Mouse (Mus musculus): ENCODE results near the gene Pnpla2.
"Not testable (repeated sequence)": the region's sequence is repeated elsewhere in the genome, so short reads cannot be mapped to it uniquely, and the experiment has no call there.

Gene Pnpla2

DNA sequence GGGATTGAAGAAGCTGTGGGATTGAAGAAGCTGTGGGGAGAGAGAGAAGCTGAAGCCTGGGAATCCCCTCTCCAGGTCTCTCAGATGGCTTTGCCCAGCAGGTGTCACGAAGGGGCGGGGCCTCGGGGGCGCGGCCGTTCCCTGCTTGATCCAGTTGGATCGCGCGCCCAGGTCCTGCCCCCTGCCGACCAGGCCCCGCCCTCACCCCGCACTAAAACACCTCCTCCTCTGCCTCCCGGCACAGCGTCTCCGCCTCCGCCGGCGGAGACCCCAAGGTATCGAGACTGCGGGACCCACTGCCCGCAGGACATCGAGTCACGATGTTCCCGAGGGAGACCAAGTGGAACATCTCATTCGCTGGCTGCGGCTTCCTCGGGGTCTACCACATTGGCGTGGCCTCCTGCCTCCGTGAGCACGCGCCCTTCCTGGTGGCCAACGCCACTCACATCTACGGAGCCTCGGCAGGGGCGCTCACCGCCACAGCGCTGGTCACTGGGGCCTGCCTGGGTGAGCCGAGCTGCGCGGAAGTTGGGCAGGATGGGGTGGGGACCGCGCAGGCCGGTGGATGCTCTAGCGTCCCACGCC is at the start of gene Pnpla2:
Gene Pnpla2 (plus strand): TSS at position 232 of the 585 bp plus-strand sequence.
- DNase-seq (ENCODE audit: low spot score in 2 of 2), result peak; percentile 94 to 96

DNA sequence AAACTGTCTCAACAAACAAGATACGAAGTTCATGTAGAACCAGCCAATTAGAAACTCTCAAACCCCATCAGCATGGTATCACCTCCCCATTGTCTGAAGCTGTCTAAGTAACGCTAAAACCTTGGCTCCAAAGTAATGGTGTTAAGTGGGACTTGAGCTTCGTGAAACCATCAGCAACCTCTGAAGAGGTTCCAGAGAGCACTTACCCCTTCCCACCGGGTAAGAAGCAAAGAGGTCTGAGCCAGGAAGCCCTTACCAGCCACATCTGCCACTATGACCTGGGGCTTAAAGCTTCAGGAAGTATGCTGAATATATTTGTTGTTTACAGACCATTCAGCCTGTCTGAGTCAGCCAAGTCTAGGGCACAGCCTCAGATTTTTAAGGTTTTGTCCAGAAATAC is 49.5 kb upstream of the Pnpla2 start:
- DNase-seq (ENCODE audit: low spot score in 2 of 2), result no peak

DNA sequence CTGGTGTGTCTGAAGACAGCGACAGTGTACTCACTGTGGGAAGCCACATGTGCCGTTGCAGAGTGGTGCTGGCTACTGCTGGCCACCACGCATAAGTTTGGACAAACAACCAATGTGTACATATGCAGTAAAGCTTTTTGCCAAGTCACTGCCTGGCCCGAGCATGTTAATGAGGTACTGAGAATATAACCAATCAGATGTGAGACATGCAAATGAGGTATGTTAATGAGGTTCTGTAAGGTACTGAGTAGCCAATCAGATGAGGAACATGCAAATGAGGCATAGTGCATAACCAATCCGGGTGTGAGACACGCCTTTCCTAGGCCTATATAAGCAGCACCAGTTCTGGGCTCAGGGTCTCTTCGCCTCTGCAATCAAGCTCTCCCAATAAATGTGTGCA is 47.3 kb upstream of the Pnpla2 start:
- DNase-seq (ENCODE audit: low spot score in 2 of 2), result not testable (repeated sequence)

DNA sequence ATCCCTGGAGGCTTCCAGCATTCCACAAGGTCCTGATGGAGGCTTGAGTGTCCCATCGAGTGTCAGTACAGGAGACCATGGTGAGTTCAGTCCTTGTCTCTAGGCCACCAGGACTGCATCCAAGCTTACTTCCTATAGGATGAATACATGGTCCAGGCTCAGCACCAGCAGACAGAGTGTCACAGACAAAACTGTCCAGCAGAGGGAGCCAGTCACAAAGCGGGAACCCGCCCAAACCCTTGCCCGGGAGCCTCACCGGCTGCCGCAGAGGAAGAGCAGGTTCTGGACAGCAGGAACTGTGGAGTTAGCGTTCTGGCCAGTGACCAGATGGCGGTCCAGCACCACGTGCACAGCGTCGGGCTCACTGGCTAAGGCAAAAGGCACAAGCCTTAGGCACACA is 46.2 kb upstream of the Pnpla2 start:
- peak; percentile 71 to 76 for DNase-seq (ENCODE audit: low spot score in 2 of 2)

DNA sequence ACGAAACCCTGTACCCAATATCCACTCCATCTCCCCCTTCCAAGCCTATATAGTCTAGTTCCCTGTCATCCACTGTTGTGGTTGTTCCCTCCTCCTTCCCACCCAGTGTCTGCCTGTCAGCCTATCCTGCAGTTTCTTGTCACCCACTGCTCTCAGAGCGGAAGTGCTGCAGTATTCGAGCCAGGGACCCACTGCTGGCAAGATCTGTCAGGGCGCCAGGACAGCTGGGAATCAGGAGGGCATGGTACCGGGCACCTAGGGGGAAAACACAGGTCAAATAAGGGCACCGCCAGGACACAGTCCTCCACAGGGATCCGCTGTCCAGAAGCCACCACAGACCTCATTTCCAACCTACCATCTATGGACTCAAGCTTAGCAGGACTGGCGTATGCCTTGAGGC is 44.4 kb upstream of the Pnpla2 start:
- DNase-seq (ENCODE audit: low spot score in 2 of 2), result no peak

DNA sequence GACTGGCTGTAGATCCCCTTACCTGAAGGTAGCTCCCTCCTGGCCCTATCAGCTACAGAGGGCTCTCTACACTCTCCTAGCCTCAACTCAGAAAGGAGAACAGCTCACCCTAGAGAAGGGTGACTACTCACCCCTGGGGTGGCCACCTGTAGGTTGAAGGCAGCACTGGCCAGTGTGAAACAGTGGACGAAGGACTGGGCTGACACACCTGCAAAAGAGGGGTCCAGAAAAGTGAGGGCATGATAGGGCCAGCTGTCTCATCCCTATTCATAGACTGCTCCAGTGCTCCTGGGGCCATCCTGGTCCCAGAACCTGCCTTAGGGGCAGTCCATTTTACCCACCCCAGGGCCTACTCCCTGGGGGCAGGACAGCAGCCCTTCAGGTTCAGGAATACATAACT is 43.3 kb upstream of the Pnpla2 start:
- DNase-seq (ENCODE audit: low spot score in 2 of 2), result no peak

DNA sequence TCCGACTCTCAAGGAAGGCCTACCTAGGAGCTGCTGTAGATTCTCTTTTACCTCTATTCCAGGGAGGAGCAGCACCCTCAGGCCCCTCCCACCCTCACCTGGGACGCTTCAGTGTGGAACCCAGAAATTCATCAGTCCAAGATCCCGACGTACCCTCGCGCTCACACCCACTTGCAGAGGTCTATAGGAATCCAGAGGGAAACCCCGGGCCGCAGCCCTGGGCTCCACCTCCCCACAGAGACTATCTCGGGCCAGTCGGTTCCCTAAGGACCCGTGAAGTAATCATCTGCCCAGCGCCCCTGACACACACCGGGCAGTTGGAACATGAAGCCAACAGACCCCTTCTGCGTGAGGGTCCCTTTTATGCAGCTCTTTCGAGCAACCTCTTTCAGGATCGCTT is 41.7 kb upstream of the Pnpla2 start:
- no peak for DNase-seq (ENCODE audit: low spot score in 2 of 2)

DNA sequence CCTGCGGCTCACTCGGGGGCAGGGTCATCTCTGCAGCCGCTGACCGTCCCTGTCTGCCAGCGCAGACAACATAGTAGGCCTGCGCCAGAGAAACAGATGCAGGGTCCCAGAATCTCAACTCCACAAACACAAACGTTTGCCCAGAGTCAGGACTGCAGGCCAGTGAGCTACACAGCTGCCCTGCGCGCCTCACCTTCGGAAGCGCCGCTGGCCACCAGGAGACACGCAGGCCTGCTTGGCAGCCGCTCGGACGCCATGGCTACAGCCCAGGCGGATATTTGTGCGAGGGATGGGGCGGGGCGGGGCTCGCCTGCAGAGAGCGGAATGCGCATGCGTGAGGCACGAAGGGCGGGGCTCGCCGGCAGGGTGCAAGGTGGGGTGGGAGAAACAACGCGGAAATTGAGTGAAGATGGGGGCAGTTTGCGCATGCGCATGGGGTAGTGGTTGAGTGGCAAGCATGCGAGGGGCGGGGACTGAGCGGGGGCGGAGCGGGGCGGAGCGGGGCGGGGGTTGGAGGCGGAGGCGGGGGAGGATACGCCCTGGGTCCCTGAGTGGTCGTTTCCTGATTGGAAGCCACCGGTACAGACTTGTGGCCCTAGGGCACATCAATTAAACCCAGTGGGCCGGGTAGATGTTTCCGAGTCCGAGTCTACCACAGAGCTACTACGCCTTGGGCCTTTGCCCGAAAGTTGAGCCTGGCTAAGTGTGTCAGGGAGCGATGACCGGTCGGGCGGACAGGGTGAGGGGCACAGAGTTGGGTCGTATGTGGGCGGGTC is 41.0 kb upstream of the Pnpla2 start, which contains the start of gene Gatd1:
Gene Gatd1 (minus strand): TSS at position 328 of the 776 bp plus-strand sequence.
- DNase-seq (ENCODE audit: low spot score in 2 of 2), result peak; percentile 99 to 100

DNA sequence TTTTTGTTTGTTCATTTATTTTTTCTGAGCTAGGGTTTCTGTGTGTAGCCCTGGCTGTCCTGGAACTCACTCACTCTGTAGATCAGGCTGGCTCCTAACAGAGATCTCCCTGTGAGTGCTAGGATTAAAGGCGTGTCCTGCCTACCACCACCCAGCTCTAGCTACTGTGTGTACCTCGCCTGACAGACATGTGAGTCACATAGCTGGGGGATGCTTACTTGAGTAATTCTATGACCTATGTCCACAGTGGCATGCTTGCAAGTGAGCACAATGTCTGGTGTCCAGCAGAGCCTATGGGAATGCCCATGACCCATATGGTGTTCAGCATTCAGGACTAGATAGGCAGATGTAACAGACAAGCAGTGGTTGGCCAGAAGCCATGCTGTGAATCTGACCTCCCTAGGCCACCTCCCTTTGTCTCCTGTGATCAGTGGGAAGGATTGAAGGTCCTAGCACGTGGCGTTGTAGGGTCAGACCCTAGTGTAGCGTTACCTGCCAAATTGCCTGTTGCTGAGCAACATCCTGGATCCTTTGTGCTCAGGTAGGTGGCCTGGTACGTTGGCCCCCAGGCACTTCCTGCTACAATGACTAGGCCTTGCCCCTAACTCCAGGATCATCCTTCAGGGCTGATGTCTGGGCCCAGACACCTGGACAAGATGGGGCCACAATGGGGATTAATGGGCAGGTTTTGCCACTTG is 38.7 kb upstream of the Pnpla2 start:
- no peak for DNase-seq (ENCODE audit: low spot score in 2 of 2)

DNA sequence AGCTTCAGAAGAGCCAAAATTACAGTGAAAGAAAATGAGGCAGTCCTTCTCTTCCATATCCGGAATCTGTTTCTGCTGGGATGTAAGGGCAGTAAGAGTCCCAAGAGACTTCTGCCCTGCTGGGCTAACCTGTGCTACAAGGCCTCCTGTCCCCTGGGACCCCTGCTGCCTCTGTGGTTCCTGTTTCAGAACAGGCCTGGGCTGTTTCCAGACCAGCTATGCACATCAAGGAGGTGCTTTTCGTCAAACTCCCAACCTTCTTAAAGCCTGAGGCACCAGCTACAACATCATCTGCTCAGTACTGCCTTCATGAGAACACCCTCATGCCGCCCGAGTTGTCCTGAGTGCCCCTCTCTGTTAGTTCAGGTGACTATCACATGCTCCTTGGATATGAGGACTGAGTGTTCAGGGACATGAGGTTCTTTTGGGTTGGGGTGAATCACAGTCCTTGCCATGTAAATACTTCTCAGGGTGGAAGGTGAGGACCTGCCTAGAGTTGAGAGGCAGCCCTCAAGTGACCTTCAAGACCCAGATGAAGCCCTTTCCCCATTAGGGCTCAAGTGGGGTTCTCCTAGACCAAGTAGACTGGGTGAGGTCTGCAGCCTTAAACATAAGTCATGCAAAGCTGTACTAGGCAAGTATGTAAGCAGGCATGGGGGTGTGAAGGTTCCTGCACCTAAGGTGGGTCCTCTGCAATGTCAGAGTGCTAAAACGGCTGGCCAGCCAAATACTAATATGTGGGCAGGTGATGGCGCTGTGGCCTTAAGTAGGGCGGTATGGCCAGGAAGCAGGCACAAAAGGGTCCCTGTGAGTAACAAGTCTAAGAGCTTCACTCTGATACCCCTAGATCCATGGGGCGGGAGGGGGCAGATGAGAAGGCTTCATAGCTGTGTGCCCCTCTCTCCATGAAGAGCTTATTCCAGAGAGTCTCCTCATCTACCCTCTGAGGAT is 37.0 kb upstream of the Pnpla2 start:
- no peak for DNase-seq (ENCODE audit: low spot score in 2 of 2)

DNA sequence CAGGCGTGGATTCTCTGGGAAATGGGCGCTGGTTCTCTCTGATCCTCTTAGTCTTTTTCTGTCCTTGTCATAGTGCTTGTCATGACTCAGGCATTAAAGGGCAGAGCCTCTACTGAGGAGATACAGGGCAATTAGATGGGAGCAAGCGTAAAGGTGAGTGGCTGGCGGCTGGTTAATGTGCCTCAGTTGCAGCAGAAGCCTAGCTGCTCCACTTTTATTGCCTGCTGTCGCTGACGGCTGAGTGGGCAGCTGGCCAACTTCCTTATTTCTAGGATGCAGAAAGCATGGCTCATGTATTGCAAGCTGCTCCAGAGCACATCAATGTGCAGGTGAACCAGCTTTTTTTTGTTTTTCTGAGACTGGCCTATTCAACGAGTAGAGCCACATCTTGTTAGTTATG is 36.0 kb upstream of the Pnpla2 start:
- no peak for DNase-seq (ENCODE audit: low spot score in 2 of 2)

DNA sequence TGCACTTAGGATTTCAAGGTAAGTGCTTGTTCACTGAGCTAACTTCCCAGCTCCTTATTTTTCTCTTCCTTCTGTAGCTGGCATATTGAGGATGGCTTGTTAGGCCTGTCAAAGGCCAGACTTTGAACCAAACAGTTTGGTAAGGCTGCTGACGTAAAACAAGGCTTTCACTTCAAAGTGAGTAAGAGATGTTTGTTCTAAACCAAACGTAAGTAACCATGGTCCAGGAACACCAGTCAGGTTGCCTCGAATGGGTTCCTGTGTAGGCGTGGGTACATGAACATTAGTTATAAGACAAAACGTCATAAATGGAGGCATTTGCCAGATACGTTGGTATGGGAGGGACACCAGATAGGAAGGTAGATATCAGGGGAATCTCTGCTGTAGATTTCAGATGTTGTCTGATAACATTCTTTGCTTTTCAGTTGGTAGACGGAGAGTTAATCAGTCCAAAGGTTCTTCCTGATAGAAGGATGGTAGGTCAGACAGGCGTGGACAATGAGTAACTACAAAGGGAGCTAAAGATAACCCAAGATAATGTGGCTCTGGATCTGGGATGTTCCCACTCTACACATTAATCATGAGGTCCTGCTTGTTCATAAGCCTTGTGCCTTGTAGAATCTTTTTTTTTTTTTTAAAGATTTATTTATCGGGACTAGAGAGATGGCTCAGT is 34.8 kb upstream of the Pnpla2 start:
- DNase-seq (ENCODE audit: low spot score in 2 of 2), result no peak

DNA sequence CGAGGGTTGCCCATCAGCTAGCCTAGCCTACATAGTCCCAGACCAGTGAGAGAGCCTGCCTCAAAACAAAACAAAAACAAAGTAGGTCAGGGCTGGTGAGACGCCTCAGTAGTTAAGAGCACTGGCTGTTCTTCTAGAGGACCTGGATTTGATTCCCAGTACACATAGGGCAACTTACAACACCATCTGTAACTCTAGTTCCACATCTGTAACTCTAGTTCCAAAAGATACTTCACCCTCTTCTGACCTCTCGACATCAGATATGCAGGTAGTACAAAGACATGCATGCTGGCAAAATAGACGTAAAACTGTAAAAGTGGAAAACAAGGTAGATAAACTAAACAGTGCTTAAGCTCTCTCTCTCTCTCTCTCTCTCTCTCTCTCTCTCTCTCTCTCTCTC is 31.2 kb upstream of the Pnpla2 start:
- DNase-seq (ENCODE audit: low spot score in 2 of 2), result no peak

DNA sequence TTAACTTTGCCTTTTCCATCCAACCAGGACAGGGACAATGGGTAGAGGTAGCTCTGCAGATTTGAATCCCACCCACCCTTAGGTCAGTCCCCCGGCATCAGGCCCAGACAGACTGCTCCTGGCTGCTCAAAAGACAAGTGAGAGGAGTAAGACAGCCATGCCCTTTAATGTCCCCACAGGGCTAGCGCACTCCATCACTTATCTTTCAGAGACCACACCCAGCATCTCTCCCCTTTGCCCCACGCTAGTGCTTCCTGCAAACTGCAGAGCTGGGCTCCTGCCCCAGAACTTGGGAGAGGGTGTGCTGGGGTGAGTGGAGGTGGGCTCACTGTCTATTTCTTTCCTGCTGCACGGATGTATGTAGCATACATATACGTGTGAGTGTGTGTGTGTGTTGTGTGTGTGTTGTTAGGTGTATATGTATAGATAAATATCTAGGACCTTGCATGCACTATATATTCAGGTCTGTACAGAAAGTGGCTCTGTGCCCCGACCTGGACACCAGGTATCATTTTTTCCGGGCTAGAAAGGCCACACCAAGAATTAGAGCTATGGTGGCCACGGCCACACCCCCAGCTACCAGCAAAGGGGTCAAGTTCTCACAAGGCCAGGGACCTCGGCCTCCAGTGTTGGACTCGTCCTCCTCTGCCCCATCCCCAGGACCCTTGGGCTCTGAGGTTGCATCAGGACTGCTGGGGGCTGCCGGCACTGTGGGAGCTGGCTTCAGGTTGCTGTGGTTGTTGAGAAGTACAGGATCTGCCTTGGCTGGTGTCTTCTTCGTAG is 27.9 kb upstream of the Pnpla2 start:
- DNase-seq (ENCODE audit: low spot score in 2 of 2), result no peak

DNA sequence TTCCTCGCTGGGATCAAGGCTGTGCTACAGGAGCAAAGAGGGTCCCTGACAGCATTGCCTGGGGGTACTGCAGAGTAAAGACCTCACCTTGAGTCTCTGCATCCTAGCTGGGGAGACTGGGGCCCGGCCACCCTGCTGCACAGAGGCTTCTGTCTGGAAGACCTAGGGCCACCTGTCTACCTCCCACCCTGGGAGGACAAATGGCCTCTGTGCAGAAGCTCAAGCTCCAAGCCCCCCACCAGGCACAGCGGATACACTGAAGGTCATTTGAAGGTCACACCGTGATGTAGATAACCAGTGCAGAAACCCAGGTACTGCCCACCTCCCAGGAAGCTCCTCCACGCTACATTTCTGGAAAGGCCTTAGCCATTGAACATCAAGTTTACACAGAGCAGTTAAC is 26.3 kb upstream of the Pnpla2 start:
- no peak for DNase-seq (ENCODE audit: low spot score in 2 of 2)

DNA sequence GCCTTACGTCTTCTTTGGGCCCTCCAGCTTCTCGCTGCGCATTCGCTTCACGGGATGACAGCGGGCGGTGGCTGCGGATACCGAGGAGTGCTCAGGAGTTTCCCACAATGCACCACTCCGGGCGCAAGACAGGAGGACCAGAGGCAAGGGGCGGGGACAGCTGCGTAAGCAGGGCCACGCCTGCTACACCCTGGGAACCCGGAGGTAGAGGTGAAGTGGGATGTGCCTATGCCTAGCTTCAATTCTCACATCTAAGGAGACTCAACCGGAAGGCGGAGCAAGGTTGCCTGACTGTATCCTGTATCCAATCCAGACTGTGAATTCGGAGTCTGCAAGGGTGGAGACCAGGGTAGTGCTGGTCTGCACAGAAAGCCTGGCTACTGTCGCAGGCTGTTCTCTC is 25.7 kb upstream of the Pnpla2 start, which contains the start of gene Cend1:
Gene Cend1 (minus strand): TSS at position 182 of the 400 bp plus-strand sequence.
- no peak for DNase-seq (ENCODE audit: low spot score in 2 of 2)

DNA sequence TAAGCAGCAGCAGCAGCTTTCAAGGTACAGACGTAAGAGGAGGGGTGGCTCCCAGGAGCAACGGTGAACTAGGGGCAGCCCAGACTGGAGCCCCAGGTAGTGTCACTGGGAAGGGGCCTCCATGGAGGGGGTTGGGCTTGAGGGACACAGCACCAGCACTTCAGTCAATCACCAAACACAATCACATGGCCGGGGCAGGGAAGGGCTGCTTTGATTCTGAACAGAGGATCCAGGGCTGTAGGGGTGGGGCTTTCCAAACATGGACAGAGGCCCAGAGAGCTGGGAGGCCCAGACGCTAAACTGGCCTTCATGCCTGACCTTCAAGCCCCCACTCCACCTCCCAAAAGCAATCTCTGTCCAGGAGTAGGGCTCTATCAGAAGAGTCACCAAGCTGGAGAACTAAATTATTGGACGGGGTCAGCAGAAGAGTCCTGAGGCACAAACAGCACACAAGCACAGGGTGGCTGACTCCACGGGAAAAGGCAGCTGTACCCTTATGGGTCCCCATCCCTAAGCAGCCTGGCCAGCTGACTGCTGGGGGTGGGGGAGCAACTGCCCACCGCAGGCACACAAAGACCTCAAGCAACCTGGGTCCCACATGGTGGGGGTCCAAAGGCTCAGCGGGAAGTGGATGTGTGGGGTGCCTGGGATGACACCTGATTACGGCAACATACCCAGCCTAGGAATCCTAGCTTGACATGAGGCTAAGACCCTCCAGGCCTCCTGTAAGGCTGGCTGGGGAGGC is 25.0 kb upstream of the Pnpla2 start:
- no peak for DNase-seq (ENCODE audit: low spot score in 2 of 2)

DNA sequence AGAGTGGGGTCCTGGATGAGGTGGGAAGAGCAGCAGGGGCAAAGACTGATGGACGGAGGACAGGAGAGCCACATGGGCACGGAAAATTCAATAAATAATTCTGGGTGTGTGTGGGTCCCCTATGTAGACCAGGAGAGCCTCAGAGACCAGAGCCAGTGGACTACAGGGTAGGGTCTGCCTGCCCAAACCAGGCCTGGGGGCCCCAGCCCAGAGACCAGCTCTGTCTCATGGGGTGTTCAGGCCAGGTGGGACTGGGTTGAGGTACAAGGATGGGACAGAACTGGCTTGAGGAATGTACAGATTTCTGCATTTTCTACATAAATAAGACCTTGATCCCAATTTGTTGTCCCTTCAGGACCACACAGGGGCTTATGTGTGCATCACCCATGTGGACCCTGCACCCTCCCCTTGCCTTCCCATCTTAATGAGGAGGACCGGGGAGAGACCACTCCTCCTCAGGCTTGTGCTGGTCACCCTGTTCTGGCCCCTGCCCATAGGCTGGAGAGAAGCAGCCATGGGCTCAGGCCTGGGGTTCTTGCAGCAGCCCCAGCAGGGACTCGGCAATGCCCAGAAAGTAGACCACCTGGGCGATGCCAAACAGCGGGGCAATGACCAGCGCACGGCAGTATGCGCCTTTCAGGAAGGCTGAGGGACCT is 24.3 kb upstream of the Pnpla2 start:
- no peak for DNase-seq (ENCODE audit: low spot score in 2 of 2)
